Mouse (Mus musculus) ovary, adult 18-20 months (tissue): Measurements from ENCODE around the gene Zzz3.

Experiments used
- DNase-seq: peaks from one replicate; pipeline ENCODE4 v3.0.0; 2022; ENCODE audit warnings: low spot score, mixed read lengths

The Zzz3 gene

DNA sequence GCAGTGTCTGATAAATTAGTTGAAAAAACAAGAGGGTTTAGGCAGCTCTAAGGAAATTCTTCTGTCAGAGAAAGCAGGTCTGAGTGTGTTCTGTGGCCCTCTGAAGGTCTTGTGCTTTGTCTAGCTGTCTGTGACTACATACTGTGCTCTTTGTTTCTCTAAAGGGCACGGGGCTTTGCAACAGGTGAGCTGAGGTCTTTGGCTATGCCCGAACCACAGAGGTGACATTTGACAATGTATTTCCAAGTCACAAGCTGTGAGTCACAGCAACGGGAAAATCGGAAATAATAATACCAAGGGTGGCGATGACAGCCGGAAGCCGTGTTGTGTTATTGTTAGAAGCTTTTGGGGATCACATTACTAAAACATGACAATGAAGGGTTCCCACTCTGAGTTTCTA, 101.8 kb downstream of the Zzz3 start:
- no peak for DNase-seq

DNA sequence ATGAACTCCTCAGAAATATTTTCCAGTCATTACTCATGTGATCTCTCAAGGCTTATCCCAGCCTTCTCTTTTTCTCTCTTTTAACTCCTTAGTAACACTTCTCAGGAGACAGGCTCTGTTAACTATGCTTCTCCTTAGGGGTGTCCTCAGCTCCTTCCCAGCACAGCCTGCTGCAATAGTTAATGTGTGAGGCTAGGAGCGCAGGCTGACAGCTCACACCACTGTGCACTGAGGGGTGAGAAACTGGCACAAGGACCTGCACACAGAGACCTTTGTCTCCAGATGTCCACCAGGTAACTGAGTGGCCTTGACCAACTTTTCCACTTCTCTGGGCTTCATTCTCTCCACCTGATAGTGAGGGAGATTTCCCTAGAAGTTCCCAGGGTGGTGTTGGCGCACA, 102.6 kb downstream of the Zzz3 start:
- no peak for DNase-seq

DNA sequence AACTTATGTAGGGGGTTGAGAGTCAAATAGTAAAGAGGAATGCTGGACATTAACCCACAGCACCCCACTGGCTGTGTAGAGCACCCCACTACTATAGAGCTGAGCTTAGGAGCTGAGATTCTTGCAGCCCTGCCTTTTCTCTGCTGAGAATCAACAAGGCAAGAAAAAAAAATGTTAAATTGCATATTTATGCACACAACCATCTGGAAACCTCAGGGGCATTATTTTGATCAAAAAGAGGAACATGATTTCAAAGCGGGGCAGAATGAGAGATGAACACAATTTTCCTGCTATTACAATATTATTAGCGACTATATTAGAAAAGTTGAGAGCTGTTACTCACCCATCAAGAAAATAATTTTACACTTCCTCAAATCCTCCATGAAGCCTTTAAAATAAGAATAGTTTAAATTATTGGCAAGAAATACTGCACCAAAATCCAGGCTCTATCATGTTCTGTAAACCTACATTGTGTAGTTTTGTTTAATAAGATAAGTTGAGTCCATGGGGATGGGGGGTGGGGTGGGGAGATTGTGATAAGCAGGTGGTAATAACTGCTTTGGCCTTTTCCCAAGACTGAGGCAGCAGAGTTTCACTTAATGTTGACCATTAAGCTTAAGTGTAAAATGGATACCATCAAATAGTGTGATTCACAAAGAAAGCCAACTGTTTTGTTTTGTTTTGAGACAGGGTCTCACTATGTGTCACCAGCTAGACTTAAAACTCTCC, 103.9 kb downstream of the Zzz3 start:
- no peak for DNase-seq

DNA sequence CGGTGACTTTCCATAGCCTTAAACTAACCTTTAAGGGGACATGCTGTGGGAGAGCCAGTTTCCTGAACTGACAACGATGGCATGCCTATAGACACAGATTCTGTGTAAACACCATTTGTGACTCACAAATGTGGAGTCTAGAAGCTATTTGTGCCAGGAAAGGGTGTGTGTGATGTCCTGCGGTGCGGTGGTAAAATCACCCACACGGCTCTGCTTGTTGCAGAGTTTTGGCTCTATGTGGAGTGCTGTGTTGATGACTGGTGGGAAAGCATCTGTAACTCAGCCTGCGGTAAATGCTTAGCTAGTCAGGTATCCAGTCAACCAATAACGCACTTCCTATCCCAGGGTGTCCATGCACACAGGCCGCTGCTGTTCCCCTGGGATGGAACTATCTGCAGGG, 112.6 kb downstream of the Zzz3 start:
- no peak for DNase-seq

DNA sequence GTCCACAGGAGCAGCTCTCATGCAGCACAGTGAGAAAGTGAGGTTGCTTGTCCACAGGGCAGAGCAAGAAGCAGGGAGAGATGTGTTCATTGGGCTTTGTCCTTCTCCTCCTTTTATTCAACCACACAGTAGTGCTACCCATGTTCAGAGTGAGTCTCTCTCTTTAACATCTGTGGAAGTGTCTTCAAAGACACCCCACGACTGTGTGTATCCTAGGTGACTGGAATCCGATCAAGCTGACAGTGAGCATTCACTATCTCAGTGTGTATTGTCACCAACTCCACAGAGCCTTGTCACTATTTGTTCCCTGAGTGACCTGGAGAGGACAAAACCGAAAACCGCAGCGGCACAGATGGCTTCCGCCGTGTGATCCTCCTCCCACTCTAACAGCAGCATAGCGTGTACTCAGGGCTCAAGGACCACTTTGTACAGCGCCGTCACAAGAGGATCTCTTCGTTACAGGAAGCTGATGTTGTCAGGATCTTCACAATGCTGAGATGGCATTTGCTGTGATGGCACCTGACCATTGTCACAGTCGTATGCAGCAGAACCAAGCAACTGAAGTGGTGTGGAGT, 113.2 kb downstream of the Zzz3 start:
- no peak for DNase-seq

DNA sequence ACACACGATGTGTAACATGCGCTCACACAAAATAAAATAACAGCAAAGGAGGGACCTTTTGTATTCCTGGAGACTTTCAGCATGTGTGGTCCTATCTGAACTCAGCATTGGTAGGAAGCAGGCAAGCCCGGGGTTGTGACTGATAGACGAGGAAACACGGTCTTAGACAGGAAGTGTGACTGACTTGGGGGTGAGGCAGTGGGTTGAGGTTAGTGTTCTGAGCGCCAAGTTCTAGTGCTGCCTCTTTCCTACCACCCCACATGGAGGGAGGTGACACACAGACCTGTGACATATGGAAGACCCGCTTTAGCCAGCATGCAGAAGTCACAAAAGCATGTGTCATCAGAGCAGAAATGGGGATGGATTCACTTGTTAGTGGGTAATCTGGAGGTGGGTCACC, 114.0 kb downstream of the Zzz3 start:
- no peak for DNase-seq
